Mouse (Mus musculus): Measurements from ENCODE around the gene Ubxn11. TPM values are rescaled to one million over a fixed set of nuclear protein-coding genes. Genes with fewer than 3 reads are reported as not detected.
A peak's percentile ranks its signal among the peaks of the same experiment; 100 is the strongest.
"Not testable (repeated sequence)": the region's sequence is repeated elsewhere in the genome, so short reads cannot be mapped to it uniquely, and the experiment has no call there.

Ubxn11 gene
- polyA plus RNA-seq, 1 experiment from 2014 or later = 11.4 TPM

DNA sequence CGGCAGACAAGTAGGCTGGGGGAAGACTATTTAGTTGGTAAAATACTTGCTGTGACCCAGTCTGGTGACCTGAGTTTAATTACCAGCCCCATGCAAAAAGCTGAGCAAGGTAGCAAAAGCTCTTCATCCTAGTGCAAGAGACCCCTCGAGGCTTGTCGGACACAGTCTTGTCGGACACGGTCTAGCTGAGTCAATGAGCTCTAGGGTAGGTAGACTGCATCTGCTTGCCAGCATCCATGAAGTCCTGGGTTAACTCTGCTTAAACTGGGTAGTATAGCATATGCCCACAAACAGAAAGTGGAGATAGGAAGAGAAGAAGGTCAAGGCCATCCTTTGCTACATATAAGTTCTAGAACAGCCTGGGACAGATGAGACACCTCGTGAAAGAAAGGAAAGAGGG lies 56.4 kb downstream of the Ubxn11 start:
- H3K4me3 ChIP-seq (replicated peaks) = no peak overlapping the region

DNA sequence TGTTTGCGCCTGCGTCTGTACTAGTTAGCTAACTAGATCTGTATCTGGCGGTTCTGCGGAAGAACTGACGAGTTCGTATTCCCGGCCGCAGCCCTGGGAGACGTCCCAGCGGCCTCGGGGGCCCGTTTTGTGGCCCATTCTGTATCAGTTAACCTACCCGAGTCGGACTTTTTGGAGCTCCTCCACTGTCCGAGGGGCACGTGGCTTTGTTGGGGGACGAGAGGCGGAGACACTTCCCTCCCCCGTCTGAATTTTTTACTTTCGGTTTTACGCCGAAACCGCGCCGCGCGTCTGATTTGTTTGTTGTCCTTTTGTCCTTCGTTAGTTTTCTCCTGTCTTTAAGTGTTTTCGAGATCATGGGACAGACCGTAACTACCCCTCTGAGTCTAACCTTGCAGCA lies 57.7 kb downstream of the Ubxn11 start:
- H3K27ac ChIP-seq; H3K4me1 ChIP-seq (replicated peaks); H3K9me3 ChIP-seq; H3K27me3 ChIP-seq; ATAC-seq: not testable (repeated sequence)
- Histone ChIP-seq H3K36me3 (peaks cover 13% of the 10 kb centered on the region), H3K4me2 (replicated peaks) (peak overlapping the region; percentile 67), H3K4me3 (replicated peaks) (peak overlapping the region; percentile 49), H3K9ac (replicated peaks) (0 out of 2 replicates have a peak overlapping the region, but pooled peaks have one; percentile 32)
- 13% methylated on average over 30 of the region's 30 CpGs for WGBS

More for the DNA sequence above, 56.4 kb downstream of the Ubxn11 start:
- Histone ChIP-seq H3K36me3 (peaks cover 19% of the 10 kb centered on the region), H3K4me1 (replicated peaks) (no peaks in the 10 kb centered on the region), H3K27ac (no peak overlapping the region), H3K4me2 (replicated peaks) (no peak overlapping the region), H3K9ac (replicated peaks) (no peak overlapping the region), H3K27me3 (peaks cover 7% of the 10 kb centered on the region), H3K9me3 (no peaks in the 10 kb centered on the region)
- 86% methylated on average over 6 of the region's 6 CpGs for WGBS
- ATAC-seq = no peak

DNA sequence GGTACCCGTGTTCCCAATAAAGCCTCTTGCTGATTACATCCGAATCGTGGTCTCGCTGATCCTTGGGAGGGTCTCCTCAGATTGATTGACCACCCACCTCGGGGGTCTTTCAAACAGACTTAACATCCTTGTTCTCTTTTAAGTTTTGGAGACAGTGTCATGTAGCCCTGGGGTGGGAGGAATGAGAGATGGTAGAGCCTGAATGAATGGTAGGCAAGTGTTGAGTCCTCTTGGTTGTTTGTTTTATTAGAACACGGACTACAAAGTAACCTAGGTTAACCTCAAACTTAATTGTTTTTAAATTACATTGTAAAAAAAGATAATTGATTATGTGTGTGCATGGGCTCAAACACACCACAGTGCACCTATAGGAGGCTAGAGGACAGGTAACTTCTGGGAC lies 62.2 kb downstream of the Ubxn11 start:
- no peaks in the 10 kb centered on the region for H3K27me3 ChIP-seq
- no peak overlapping the region for H3K4me2 ChIP-seq (replicated peaks)
- no peak for ATAC-seq
- H3K36me3 ChIP-seq = peaks cover 23% of the 10 kb centered on the region
- no peak overlapping the region for H3K4me3 ChIP-seq (replicated peaks)
- 94% methylated on average over 6 of the region's 6 CpGs for WGBS
- no peak overlapping the region for H3K9ac ChIP-seq (replicated peaks)
- no peak overlapping the region for H3K27ac ChIP-seq
- no peaks in the 10 kb centered on the region for H3K4me1 ChIP-seq (replicated peaks)
- no peaks in the 10 kb centered on the region for H3K9me3 ChIP-seq

DNA sequence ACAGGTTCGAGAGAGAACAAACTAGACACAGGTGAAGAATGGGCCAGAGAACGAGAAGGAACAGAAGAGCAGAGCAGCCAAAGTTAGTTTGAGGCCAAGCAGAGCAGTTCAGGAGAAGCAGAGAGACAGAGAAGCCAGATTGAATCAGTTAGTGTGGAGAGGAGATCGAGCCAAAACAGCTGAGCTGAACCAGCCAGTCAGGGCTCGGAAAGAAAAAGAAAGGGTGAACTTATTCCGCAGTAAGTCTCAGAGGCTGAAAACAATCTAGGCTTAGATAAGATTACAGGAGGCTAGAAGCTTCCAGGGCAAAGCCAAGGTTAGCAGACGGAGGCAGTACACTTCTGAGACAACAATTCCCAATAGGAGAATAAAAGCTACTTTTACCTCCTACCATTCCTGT lies 62.7 kb downstream of the Ubxn11 start:
- H3K4me3 ChIP-seq (replicated peaks) = no peak overlapping the region
- no peak for ATAC-seq
- no peaks in the 10 kb centered on the region for H3K4me1 ChIP-seq (replicated peaks)
- H3K9me3 ChIP-seq = no peaks in the 10 kb centered on the region
- H3K9ac ChIP-seq (replicated peaks) = no peak overlapping the region
- H3K4me2 ChIP-seq (replicated peaks) = no peak overlapping the region
- 85% methylated on average over 6 of the region's 6 CpGs for WGBS
- peaks cover 23% of the 10 kb centered on the region for H3K36me3 ChIP-seq
- no peak overlapping the region for H3K27ac ChIP-seq
- H3K27me3 ChIP-seq = no peaks in the 10 kb centered on the region

DNA sequence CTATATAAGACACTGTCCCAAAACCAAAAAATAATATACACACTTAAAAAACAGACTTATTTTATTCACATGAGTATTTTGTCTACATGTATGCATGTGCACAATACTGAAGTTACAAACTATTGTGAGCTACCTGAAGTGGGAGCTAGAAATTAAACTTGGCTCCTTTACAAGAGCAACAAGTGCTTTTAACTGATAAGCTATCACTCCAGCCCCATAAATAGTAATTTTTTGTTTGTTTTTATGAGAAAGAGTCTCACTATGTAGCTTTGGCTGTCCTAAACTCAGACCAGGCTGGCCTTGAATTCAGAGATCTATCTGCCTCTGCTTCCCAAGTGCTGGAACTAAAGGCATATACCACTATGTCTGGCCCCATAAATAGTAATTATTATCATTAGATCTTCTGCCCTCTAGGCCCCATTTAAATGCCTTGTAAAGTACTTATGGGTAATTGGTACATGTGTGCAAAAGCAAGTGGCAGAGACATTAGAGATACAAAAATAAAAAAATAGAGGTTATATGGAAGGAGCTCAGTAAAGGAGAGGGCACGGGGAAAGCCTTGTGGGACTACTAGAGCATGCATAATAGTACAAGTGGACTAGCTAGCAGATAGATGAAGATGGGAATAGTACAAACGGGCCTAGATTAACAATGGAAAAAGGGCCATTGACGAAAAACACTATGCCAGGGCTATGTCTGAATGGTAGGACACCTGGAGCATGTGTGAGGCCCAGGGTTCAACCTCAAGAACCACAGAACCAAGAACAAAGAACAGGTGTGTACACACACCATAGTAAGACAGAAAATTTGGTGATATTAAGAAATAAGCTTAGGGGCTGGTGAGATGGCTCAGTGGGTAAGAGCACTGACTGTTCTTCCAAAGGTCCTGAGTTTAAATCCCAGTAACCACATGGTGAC lies 63.4 kb downstream of the Ubxn11 start:
- H3K36me3 ChIP-seq = peaks cover 23% of the 10 kb centered on the region
- no peak overlapping the region for H3K9ac ChIP-seq (replicated peaks)
- 91% methylated on average over 3 of the region's 3 CpGs for WGBS
- H3K27ac ChIP-seq = no peak overlapping the region
- no peak for ATAC-seq
- H3K9me3 ChIP-seq = no peaks in the 10 kb centered on the region
- H3K4me3 ChIP-seq (replicated peaks) = no peak overlapping the region
- H3K27me3 ChIP-seq = no peaks in the 10 kb centered on the region
- no peak overlapping the region for H3K4me2 ChIP-seq (replicated peaks)
- H3K4me1 ChIP-seq (replicated peaks) = no peaks in the 10 kb centered on the region

DNA sequence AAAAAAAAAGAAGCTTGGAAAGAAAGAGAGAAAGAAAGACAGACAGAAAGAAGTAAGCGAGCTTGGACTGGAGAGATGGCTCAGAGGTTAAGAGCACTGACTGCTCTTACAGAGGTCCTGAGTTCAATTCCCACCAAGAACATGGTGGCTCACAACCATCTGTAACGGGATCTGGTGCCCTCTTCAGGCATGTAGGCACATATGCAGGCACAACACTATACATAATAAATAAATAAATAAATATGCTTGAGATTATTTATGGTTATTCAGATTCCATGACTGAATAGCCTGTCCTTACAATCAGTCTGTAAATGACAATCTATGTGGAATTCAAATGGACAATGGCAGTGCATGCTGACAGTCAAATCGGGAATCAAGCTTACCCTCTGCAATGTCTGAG lies 64.5 kb downstream of the Ubxn11 start:
- Histone ChIP-seq H3K4me3 (replicated peaks) (no peak overlapping the region), H3K9me3 (no peaks in the 10 kb centered on the region), H3K27me3 (no peaks in the 10 kb centered on the region), H3K4me1 (replicated peaks) (no peaks in the 10 kb centered on the region), H3K9ac (replicated peaks) (no peak overlapping the region), H3K36me3 (peaks cover 23% of the 10 kb centered on the region), H3K4me2 (replicated peaks) (no peak overlapping the region), H3K27ac (no peak overlapping the region)
- no peak for ATAC-seq
- 93% methylated on average over 3 of the region's 3 CpGs for WGBS

DNA sequence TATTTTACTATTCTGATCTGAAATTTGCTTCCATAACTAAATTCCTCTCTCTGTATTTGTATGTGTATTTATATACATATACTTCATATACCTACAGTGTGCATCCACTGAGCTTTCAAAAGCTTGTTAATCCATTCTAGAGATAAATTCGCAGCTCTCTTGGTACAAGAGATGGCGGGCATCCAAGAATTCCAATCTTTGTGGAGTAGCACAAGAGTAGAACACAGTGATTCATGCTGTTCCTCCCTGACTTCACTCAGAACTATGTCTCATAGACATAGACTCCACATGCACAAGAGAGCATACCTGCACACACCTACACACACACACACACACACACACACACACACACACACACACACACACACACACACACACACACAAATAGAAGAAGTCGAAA lies 70.0 kb downstream of the Ubxn11 start:
- H3K27ac ChIP-seq = no peak overlapping the region
- H3K9me3 ChIP-seq = no peaks in the 10 kb centered on the region
- H3K4me1 ChIP-seq (replicated peaks) = no peaks in the 10 kb centered on the region
- H3K36me3 ChIP-seq = peaks cover 11% of the 10 kb centered on the region; the same call in 1 of the 2 replicates
- no peak overlapping the region for H3K9ac ChIP-seq (replicated peaks)
- no peaks in the 10 kb centered on the region for H3K27me3 ChIP-seq
- no peak for ATAC-seq
- WGBS = 88% methylated on average over 3 of the region's 3 CpGs
- H3K4me2 ChIP-seq (replicated peaks) = no peak overlapping the region
- no peak overlapping the region for H3K4me3 ChIP-seq (replicated peaks)

Other genes starting within 250 kb of the Ubxn11 start
- 19.0 and 19.2 TPM in 2 replicates for gene Rps6ka1, start 214.8 kb upstream of the Ubxn11 start, polyA plus RNA-seq (2015; fragmentation: Nextera tagmentation; extraction: Ambion mirVana)
- gene Hmgn2, start 133.9 kb upstream of the Ubxn11 start, polyA plus RNA-seq (2015; fragmentation: Nextera tagmentation; extraction: Ambion mirVana) = 1,712 and 1,823 TPM in 2 replicates
- 42.0 and 44.7 TPM in 2 replicates for gene Dhdds, start 101.7 kb upstream of the Ubxn11 start, polyA plus RNA-seq (2015; fragmentation: Nextera tagmentation; extraction: Ambion mirVana)
- 0.59 TPM in 2 replicates for gene Lin28a, start 83.7 kb upstream of the Ubxn11 start, polyA plus RNA-seq (2015; fragmentation: Nextera tagmentation; extraction: Ambion mirVana)
- not detected in 2 replicates for gene Zfp683, start 48.7 kb upstream of the Ubxn11 start, polyA plus RNA-seq (2015; fragmentation: Nextera tagmentation; extraction: Ambion mirVana)
- gene Crybg2, start 41.8 kb upstream of the Ubxn11 start, polyA plus RNA-seq (2015; fragmentation: Nextera tagmentation; extraction: Ambion mirVana) = 0.97 and 1.1 TPM in 2 replicates
- 2.2 and 2.7 TPM in 2 replicates for gene Cd52, start 7.5 kb upstream of the Ubxn11 start, polyA plus RNA-seq (2015; fragmentation: Nextera tagmentation; extraction: Ambion mirVana)
- gene Sh3bgrl3, start 26.2 kb downstream of the Ubxn11 start, polyA plus RNA-seq (2015; fragmentation: Nextera tagmentation; extraction: Ambion mirVana) = 319 and 332 TPM in 2 replicates
- 19.9 and 22.4 TPM in 2 replicates for gene Cep85, start 84.5 kb downstream of the Ubxn11 start, polyA plus RNA-seq (2015; fragmentation: Nextera tagmentation; extraction: Ambion mirVana)
- not detected in 2 replicates for gene Gm7534, start 100.4 kb downstream of the Ubxn11 start, polyA plus RNA-seq (2015; fragmentation: Nextera tagmentation; extraction: Ambion mirVana)
- not detected in 2 replicates for gene Catsper4, start 124.8 kb downstream of the Ubxn11 start, polyA plus RNA-seq (2015; fragmentation: Nextera tagmentation; extraction: Ambion mirVana)
- gene Cnksr1, start 135.8 kb downstream of the Ubxn11 start, polyA plus RNA-seq (2015; fragmentation: Nextera tagmentation; extraction: Ambion mirVana) = 0.15 and 0.20 TPM in 2 replicates
- gene E130218I03Rik, start 141.1 kb downstream of the Ubxn11 start, polyA plus RNA-seq (2015; fragmentation: Nextera tagmentation; extraction: Ambion mirVana) = 0.17 and 0.62 TPM in 2 replicates
- gene Zfp593, start 143.0 kb downstream of the Ubxn11 start, polyA plus RNA-seq (2015; fragmentation: Nextera tagmentation; extraction: Ambion mirVana) = 14.9 and 15.6 TPM in 2 replicates
- not detected in 2 replicates for gene Gm30191, start 144.4 kb downstream of the Ubxn11 start, polyA plus RNA-seq (2015; fragmentation: Nextera tagmentation; extraction: Ambion mirVana)
- gene Grrp1, start 151.5 kb downstream of the Ubxn11 start, polyA plus RNA-seq (2015; fragmentation: Nextera tagmentation; extraction: Ambion mirVana) = 6.2 and 8.1 TPM in 2 replicates
- 42.3 and 44.0 TPM in 2 replicates for gene Pdik1l, start 185.3 kb downstream of the Ubxn11 start, polyA plus RNA-seq (2015; fragmentation: Nextera tagmentation; extraction: Ambion mirVana)
- 0.11 and 0.21 TPM in 2 replicates for gene Trim63, start 212.6 kb downstream of the Ubxn11 start, polyA plus RNA-seq (2015; fragmentation: Nextera tagmentation; extraction: Ambion mirVana)
- gene Slc30a2, start 240.6 kb downstream of the Ubxn11 start, polyA plus RNA-seq (2015; fragmentation: Nextera tagmentation; extraction: Ambion mirVana) = 0.05 and 0.12 TPM in 2 replicates

Measured in midbrain, embryonic 13.5 days (tissue).